Mouse (Mus musculus): ENCODE data around the gene Pcsk5.

The Pcsk5 gene

GRCm38 (mm10) chr19:17815062-17815461, 22.4 kb downstream of the Pcsk5 start:
- in situ Hi-C loops (cut with MboI; ENCODE audit: low pct_unique_long_range_greater_than_20kb in 1 of 2, low sequenced_read_pairs in 2 of 2, unreplicated experiment in 1 of 2) = no loop called here

- in situ Hi-C loops (cut with MboI; ENCODE audit: low pct_unique_long_range_greater_than_20kb in 1 of 2, low sequenced_read_pairs in 2 of 2, unreplicated experiment in 1 of 2) = no loop called here
These were observed 23.9 kb downstream of the Pcsk5 start for GRCm38 (mm10) chr19:17813449-17813990.

GRCm38 (mm10) chr19:17812661-17813060, 24.8 kb downstream of the Pcsk5 start:
- in situ Hi-C loops (cut with MboI; ENCODE audit: low pct_unique_long_range_greater_than_20kb in 1 of 2, low sequenced_read_pairs in 2 of 2, unreplicated experiment in 1 of 2) = no loop called here

GRCm38 (mm10) chr19:17806626-17807025, 30.8 kb downstream of the Pcsk5 start:
- in situ Hi-C loops (cut with MboI; ENCODE audit: low pct_unique_long_range_greater_than_20kb in 1 of 2, low sequenced_read_pairs in 2 of 2, unreplicated experiment in 1 of 2) = no loop called here

DNA sequence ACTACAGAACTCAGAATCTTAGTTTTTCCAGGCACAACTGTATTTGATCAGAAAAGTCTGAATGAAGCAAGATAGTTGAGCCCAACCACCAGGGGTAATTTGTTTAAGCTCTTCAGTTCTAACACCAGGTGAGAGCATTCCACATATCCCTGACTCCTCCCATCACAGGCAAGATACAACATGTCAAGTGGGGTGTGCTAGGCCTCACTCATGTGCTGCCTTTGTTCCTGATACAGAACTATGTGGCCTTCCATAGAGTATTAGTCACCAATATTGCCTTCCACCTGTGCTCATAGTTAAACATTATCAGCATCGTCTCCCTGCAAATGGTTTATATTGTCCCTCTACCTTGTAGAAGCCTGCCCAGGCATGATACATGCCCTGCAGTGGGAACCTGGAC, 36.6 kb downstream of the Pcsk5 start:
- in situ Hi-C loops (cut with MboI; ENCODE audit: low pct_unique_long_range_greater_than_20kb in 1 of 2, low sequenced_read_pairs in 2 of 2, unreplicated experiment in 1 of 2) = no loop called here

DNA sequence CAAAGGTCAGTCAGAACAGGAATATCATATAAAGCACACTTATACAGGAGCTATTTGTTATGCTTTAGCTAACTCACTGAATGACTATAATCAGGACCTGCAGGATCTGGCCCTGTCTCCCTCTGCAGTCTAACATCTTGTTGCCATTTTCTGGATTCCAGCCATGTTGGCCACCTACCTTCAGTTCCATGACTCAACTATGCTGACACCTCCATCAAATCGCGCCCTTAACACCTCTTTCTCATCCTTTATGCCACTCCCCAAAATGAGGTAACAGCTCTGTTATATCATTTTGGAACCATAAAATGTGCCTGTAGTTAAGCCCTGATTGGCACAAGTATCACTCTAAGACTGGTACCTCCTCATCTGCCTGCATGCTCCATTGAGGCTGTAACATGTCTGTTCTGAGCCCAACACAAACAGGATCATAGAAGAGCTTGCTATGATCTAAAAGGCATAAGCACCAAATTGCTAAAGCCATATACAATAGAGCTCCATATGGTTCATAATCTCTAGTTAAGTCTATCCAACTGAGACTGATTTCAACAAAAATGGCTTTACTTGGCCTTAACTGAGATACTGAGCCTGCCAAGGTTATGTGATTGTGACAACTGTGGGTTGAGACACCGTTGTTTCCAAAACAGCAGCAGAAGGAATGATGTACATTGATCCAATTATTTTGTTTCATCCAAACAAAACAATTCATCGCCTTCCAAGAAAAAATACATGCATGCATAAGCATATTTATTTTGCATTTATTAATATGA, 37.8 kb downstream of the Pcsk5 start:
- in situ Hi-C loops (cut with MboI; ENCODE audit: low pct_unique_long_range_greater_than_20kb in 1 of 2, low sequenced_read_pairs in 2 of 2, unreplicated experiment in 1 of 2) = no loop called here

DNA sequence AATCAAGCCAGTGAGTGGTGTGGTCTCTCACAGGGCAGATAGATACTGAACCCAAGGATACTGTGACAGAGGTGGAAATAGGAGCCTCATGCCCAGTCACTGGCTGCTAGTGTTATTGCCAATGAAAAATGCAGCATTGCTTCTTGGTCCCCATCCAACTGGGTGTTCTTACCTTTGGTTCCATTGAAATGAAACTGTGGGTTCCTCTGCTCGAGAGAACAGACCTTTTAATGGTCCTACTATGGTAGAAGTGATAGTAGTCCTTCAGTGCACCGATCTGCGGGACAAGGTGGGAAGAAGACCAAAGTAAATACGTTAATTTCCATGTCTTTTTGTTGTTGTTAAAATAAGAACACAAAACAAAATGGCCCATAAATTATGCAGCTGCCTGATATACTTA, 44.0 kb downstream of the Pcsk5 start:
- in situ Hi-C loops (cut with MboI; ENCODE audit: low pct_unique_long_range_greater_than_20kb in 1 of 2, low sequenced_read_pairs in 2 of 2, unreplicated experiment in 1 of 2) = no loop called here

- in situ Hi-C loops (cut with MboI; ENCODE audit: low pct_unique_long_range_greater_than_20kb in 1 of 2, low sequenced_read_pairs in 2 of 2, unreplicated experiment in 1 of 2) = no loop called here
These were observed 45.9 kb downstream of the Pcsk5 start for GRCm38 (mm10) chr19:17791485-17792052.

GRCm38 (mm10) chr19:17788617-17789317, 48.7 kb downstream of the Pcsk5 start:
- in situ Hi-C loops (cut with MboI; ENCODE audit: low pct_unique_long_range_greater_than_20kb in 1 of 2, low sequenced_read_pairs in 2 of 2, unreplicated experiment in 1 of 2) = no loop called here

- in situ Hi-C loops (cut with MboI; ENCODE audit: low pct_unique_long_range_greater_than_20kb in 1 of 2, low sequenced_read_pairs in 2 of 2, unreplicated experiment in 1 of 2) = no loop called here
These were observed 50.7 kb downstream of the Pcsk5 start for GRCm38 (mm10) chr19:17786744-17787143.

- in situ Hi-C loops (cut with MboI; ENCODE audit: low pct_unique_long_range_greater_than_20kb in 1 of 2, low sequenced_read_pairs in 2 of 2, unreplicated experiment in 1 of 2) = no loop called here
These were observed 52.8 kb downstream of the Pcsk5 start for GRCm38 (mm10) chr19:17784401-17785192.

GRCm38 (mm10) chr19:17783231-17783630, 54.2 kb downstream of the Pcsk5 start:
- in situ Hi-C loops (cut with MboI; ENCODE audit: low pct_unique_long_range_greater_than_20kb in 1 of 2, low sequenced_read_pairs in 2 of 2, unreplicated experiment in 1 of 2) = no loop called here

DNA sequence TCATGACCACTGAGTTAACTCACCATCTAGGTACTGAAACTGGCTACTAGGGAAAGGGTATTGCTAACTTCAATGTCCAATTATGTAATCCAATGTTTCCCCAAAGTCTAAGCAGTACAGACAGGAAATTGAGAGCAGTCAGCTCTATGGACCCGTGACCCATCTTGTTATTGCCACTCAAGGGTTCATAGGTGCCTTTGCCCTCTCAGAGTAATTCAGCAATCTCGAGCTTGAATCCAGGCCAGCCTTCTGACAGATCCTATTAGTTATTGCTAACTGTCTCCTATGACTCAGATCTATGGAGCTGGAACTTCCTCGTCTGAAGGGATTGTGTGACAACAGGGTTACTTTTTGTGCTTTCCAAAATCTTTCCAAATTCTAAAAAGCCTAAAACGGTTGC, 56.1 kb downstream of the Pcsk5 start:
- in situ Hi-C loops (cut with MboI; ENCODE audit: low pct_unique_long_range_greater_than_20kb in 1 of 2, low sequenced_read_pairs in 2 of 2, unreplicated experiment in 1 of 2) = no loop called here

GRCm38 (mm10) chr19:17775943-17776342, 61.5 kb downstream of the Pcsk5 start:
- in situ Hi-C loops (cut with MboI; ENCODE audit: low pct_unique_long_range_greater_than_20kb in 1 of 2, low sequenced_read_pairs in 2 of 2, unreplicated experiment in 1 of 2) = no loop called here

GRCm38 (mm10) chr19:17775097-17775496, 62.3 kb downstream of the Pcsk5 start:
- in situ Hi-C loops (cut with MboI; ENCODE audit: low pct_unique_long_range_greater_than_20kb in 1 of 2, low sequenced_read_pairs in 2 of 2, unreplicated experiment in 1 of 2) = no loop called here

DNA sequence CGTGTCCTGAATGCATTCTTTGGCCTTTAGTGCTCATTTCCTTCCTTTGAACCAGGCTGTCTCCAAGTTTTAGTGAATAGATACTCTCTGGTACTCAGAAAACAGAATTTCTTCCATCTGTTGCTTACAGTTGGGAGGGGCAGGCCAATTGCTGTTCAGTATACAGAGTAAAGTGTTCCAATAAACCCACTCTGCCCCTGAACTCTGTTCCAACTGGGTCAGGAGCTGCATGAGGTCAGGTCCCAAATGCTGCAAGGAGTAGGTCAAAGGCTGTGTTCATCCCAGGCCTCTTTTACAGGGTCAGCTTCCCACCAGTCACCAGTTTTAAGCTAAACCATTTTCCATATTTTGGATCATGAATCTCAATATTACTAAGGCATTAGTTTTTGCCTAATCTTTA, 63.4 kb downstream of the Pcsk5 start:
- in situ Hi-C loops (cut with MboI; ENCODE audit: low pct_unique_long_range_greater_than_20kb in 1 of 2, low sequenced_read_pairs in 2 of 2, unreplicated experiment in 1 of 2) = no loop called here

GRCm38 (mm10) chr19:17769610-17770399, 67.6 kb downstream of the Pcsk5 start:
- in situ Hi-C loops (cut with MboI; ENCODE audit: low pct_unique_long_range_greater_than_20kb in 1 of 2, low sequenced_read_pairs in 2 of 2, unreplicated experiment in 1 of 2) = no loop called here

- in situ Hi-C loops (cut with MboI; ENCODE audit: low pct_unique_long_range_greater_than_20kb in 1 of 2, low sequenced_read_pairs in 2 of 2, unreplicated experiment in 1 of 2) = no loop called here
These were observed 72.4 kb downstream of the Pcsk5 start for GRCm38 (mm10) chr19:17765001-17765400.
